Mouse (Mus musculus) megakaryocyte, embryonic 14.5 days (primary cell): Measurements from ENCODE around the gene Gm44511.

Source experiments
- FLI1 ChIP-seq: IDR thresholded peaks from 2 replicates; pipeline ENCODE4 v1.6.1; 2012; ENCODE audit warnings: low read length, inconsistent platforms, mixed read lengths
- GATA1 ChIP-seq: IDR thresholded peaks from 3 replicates; pipeline ENCODE4 v1.6.1; 2012; ENCODE audit warnings: mixed read lengths, low read length, inconsistent platforms, borderline replicate concordance

- TF ChIP-seq GATA1 (no peak), FLI1 (no peak)
These were observed 60.9 kb downstream of the Gm44511 start for GRCm38 (mm10) chr6:128765211-128765610.
